Mouse (Mus musculus): ENCODE results near the gene Minos1.

- TF ChIP-seq CTCF (IDR thresholded peaks at IDR 0.05; ENCODE audit: insufficient read depth, low read length) (no peak), POLR2A (IDR thresholded peaks at IDR 0.05; ENCODE audit: borderline replicate concordance, extremely low read depth, low read depth, low read length) (no peak)
Measured at GRCm38 (mm10) chr4:139090303-139090940, 40.5 kb downstream of the Minos1 start.
